Mouse (Mus musculus) T-helper 2 cell (primary cell): Measurements from ENCODE around the gene Rnf152.

Experiments
- in situ Hi-C: fragments of 300-600 bp; cut with MboI, MseI; formaldehyde crosslinking; loops from one replicate; pipeline ENCODE4 v1.15.1; 2025; ENCODE audit warnings: high pct_unique_total_duplicates

Gene Rnf152

DNA sequence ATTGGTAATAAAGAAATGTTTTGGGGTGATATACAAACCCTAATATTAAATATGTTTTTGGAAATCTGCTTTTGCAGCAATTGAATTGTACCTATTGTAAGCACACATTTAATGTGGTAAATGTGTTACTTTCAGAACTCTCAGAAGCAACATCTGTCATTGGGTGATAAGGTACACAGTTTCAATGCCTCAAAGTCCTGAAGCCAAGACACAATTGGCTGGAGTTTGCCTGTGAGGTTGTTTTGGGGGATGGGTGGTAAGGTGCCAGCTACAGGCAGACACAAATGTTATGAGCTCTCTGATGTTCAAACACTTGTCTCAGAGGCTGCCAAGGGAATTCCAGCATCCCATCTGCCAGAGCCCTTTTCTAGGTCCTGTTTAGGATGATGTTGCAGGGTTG, 116.3 kb downstream of the Rnf152 start:
- in situ Hi-C loops, result no loop called here
